Mouse (Mus musculus) hindbrain, postnatal 0 days (tissue): ENCODE measurements around the gene Ppp2r5e. TPM values are rescaled to one million over a fixed set of nuclear protein-coding genes. Genes with fewer than 3 reads are reported as not detected.

Experiments
- ATAC-seq: fragments of 200-750 bp; cut with Nextera tagmentation; 2 replicates; pipeline ENCODE4 v1.8.0; 2017; ENCODE audit warnings: mild to moderate bottlenecking, moderate TSS enrichment, moderate library complexity
- DNase-seq: peaks from one replicate; pipeline ENCODE4 v3.0.0-alpha.2; 2015; ENCODE audit warnings: low spot score
- H3K27ac ChIP-seq: fragments of 300-500 bp; sonication (generic); 2 replicates; pipeline ENCODE4 v1.5.1; 2014; ENCODE audit warnings: mild to moderate bottlenecking
- H3K27me3 ChIP-seq: fragments of 300-500 bp; sonication (generic); 2 replicates; pipeline ENCODE4 v1.6.1; 2014; ENCODE audit warnings: low read length, mixed read lengths; ENCODE audit not compliant: insufficient read depth
- H3K36me3 ChIP-seq: fragments of 300-500 bp; sonication (generic); 2 replicates; pipeline ENCODE4 v1.6.1; 2014; ENCODE audit warnings: low read length, mixed read lengths; ENCODE audit not compliant: insufficient read depth
- H3K4me1 ChIP-seq: fragments of 300-500 bp; sonication (generic); 2 replicates; pipeline ENCODE4 v1.6.1; 2014; ENCODE audit warnings: antibody characterized with exemption, low read length, mixed read lengths; ENCODE audit not compliant: insufficient read depth
- H3K4me2 ChIP-seq: fragments of 300-500 bp; sonication (generic); 2 replicates; pipeline ENCODE4 v1.6.1; 2014; ENCODE audit warnings: low read depth, mild to moderate bottlenecking, low read length, moderate library complexity, mixed read lengths
- H3K4me3 ChIP-seq: fragments of 300-500 bp; sonication (generic); 2 replicates; pipeline ENCODE4 v1.5.1; 2014; ENCODE audit warnings: low read length
- H3K9ac ChIP-seq: fragments of 300-500 bp; sonication (generic); replicated peaks from 2 replicates; pipeline ENCODE4 v1.6.1; 2014; ENCODE audit warnings: mild to moderate bottlenecking, low read length, moderate library complexity, mixed read lengths
- H3K9me3 ChIP-seq: fragments of 300-500 bp; sonication (generic); 2 replicates; pipeline ENCODE4 v1.6.1; 2016; ENCODE audit warnings: low read length, mixed read lengths
- CTCF ChIP-seq: IDR thresholded peaks from 2 replicates; pipeline ENCODE4 v1.5.1; 2016; ENCODE audit warnings: antibody characterized with exemption, control low read depth, low read depth
- WGBS: fragments of 180-500 bp; shearing (Covaris S2); extraction: QIAGEN DNeasy Blood & Tissue Kit; methylation state at CpG from one replicate; pipeline ENCODE4 v1.1.7; 2014; 5-methylcytosine and 5-hydroxymethylcytosine counted together
- polyA plus RNA-seq: library from polyadenylated mRNA; unstranded; fragments of >200 nt; fragmentation: Nextera tagmentation; extraction: Ambion mirVana; gene quantifications from 2 replicates; pipeline ENCODE4 v1.2.1, GENCODE M21; 2015
- total RNA-seq: library from RNA; depleted of rRNA; stranded (reverse); fragments of >200 nt; gene quantifications from 2 replicates; pipeline ENCODE4 v1.2.3, GENCODE M21; 2014

Ppp2r5e gene
- total and polyA plus RNA-seq, 2 experiments from 2014 or later: 23.4 to 26.7 TPM

- Histone ChIP-seq H3K36me3 (no peaks in the 10 kb centered on the region), H3K4me2 (no peak overlapping the region)
- no peak for TF ChIP-seq CTCF
These were observed 113.3 kb downstream of the Ppp2r5e start for GRCm38 (mm10) chr12:75482781-75483180.

GRCm38 (mm10) chr12:75482015-75482414, 114.0 kb downstream of the Ppp2r5e start:
- no peak for ATAC-seq
- Histone ChIP-seq H3K9me3 (no peaks in the 10 kb centered on the region), H3K4me1 (peaks cover 8% of the 10 kb centered on the region; the same call in 1 of the 2 replicates), H3K4me2 (no peak overlapping the region), H3K27me3 (no peaks in the 10 kb centered on the region), H3K36me3 (no peaks in the 10 kb centered on the region), H3K4me3 (no peak overlapping the region), H3K27ac (no peak overlapping the region), H3K9ac (no peak overlapping the region)
- DNase-seq: no peak
- 95% methylated on average over 4 of the region's 4 CpGs for WGBS
- TF ChIP-seq CTCF: no peak

More at GRCm38 (mm10) chr12:75482781-75483180, 113.3 kb downstream of the Ppp2r5e start:
- DNase-seq (no peak), ATAC-seq (no peak)
- no peaks in the 10 kb centered on the region for H3K27me3 ChIP-seq
- no peaks in the 10 kb centered on the region for H3K9me3 ChIP-seq
- H3K4me1 ChIP-seq: peaks cover 7% of the 10 kb centered on the region; the same call in 1 of the 2 replicates
- H3K9ac ChIP-seq: no peak overlapping the region
- no peak overlapping the region for H3K27ac ChIP-seq
- no peak overlapping the region for H3K4me3 ChIP-seq
- WGBS: 96% methylated on average over 3 of the region's 3 CpGs

GRCm38 (mm10) chr12:75480031-75480430, 116.0 kb downstream of the Ppp2r5e start:
- H3K4me1 ChIP-seq: peaks cover 8% of the 10 kb centered on the region; the same call in 1 of the 2 replicates
- TF ChIP-seq CTCF: no peak

GRCm38 (mm10) chr12:75479375-75479898, 116.6 kb downstream of the Ppp2r5e start:
- Histone ChIP-seq H3K4me2 (no peak overlapping the region), H3K36me3 (no peaks in the 10 kb centered on the region), H3K9me3 (no peaks in the 10 kb centered on the region), H3K4me3 (no peak overlapping the region), H3K4me1 (peaks cover 8% of the 10 kb centered on the region; the same call in 1 of the 2 replicates), H3K9ac (no peak overlapping the region), H3K27ac (no peak overlapping the region), H3K27me3 (no peaks in the 10 kb centered on the region)
- ATAC-seq (no peak), DNase-seq (no peak)
- 84% methylated on average over 8 of the region's 8 CpGs for WGBS
- no peak for TF ChIP-seq CTCF

More at GRCm38 (mm10) chr12:75480031-75480430, 116.0 kb downstream of the Ppp2r5e start:
- Histone ChIP-seq H3K9me3 (no peaks in the 10 kb centered on the region), H3K9ac (no peak overlapping the region), H3K36me3 (no peaks in the 10 kb centered on the region), H3K4me2 (no peak overlapping the region), H3K27me3 (no peaks in the 10 kb centered on the region), H3K27ac (no peak overlapping the region), H3K4me3 (no peak overlapping the region)
- ATAC-seq (no peak), DNase-seq (no peak)
- WGBS: 92% methylated on average over 8 of the region's 8 CpGs

GRCm38 (mm10) chr12:75478596-75478995, 117.4 kb downstream of the Ppp2r5e start:
- Histone ChIP-seq H3K27me3 (no peaks in the 10 kb centered on the region), H3K36me3 (no peaks in the 10 kb centered on the region), H3K9ac (no peak overlapping the region), H3K9me3 (no peaks in the 10 kb centered on the region), H3K27ac (no peak overlapping the region), H3K4me2 (no peak overlapping the region), H3K4me3 (no peak overlapping the region), H3K4me1 (peaks cover 8% of the 10 kb centered on the region; the same call in 1 of the 2 replicates)
- no peak for DNase-seq
- ATAC-seq: no peak
- TF ChIP-seq CTCF: no peak
- whole genome bisulfite sequencing: 81% methylated on average over 3 of the region's 3 CpGs

- DNase-seq (peak; percentile 37), ATAC-seq (no peak)
- Histone ChIP-seq H3K27me3 (no peaks in the 10 kb centered on the region), H3K36me3 (no peaks in the 10 kb centered on the region), H3K27ac (no peak overlapping the region), H3K4me1 (peaks cover 8% of the 10 kb centered on the region; the same call in 1 of the 2 replicates), H3K4me3 (no peak overlapping the region), H3K4me2 (no peak overlapping the region), H3K9ac (no peak overlapping the region), H3K9me3 (no peaks in the 10 kb centered on the region)
- WGBS: 41% methylated on average over 4 of the region's 4 CpGs
- TF ChIP-seq CTCF: no peak
These were observed 117.9 kb downstream of the Ppp2r5e start for GRCm38 (mm10) chr12:75478117-75478516.

GRCm38 (mm10) chr12:75473021-75473420, 123.0 kb downstream of the Ppp2r5e start:
- H3K36me3 ChIP-seq: no peaks in the 10 kb centered on the region

More at GRCm38 (mm10) chr12:75473021-75473420, 123.0 kb downstream of the Ppp2r5e start:
- Histone ChIP-seq H3K9ac (no peak overlapping the region), H3K27me3 (no peaks in the 10 kb centered on the region), H3K4me3 (no peak overlapping the region), H3K27ac (no peak overlapping the region), H3K4me1 (peaks cover 4% of the 10 kb centered on the region; the same call in 1 of the 2 replicates), H3K4me2 (no peak overlapping the region), H3K9me3 (no peaks in the 10 kb centered on the region)
- DNase-seq (no peak), ATAC-seq (no peak)
- 98% methylated on average over 2 of the region's 2 CpGs for whole genome bisulfite sequencing
- no peak for TF ChIP-seq CTCF
